Mouse (Mus musculus): Measurements from ENCODE around the gene Sorbs2.
A peak's percentile ranks its signal among the peaks of the same experiment; 100 is the strongest.

The Sorbs2 gene

GRCm38 (mm10) chr8:45761053-45761452 lies 253.5 kb downstream of the Sorbs2 start:
- no peak for DNase-seq

- DNase-seq: no peak
Measured at GRCm38 (mm10) chr8:45762982-45763689, 255.5 kb downstream of the Sorbs2 start.

- peak; percentile 29 for DNase-seq
Measured at GRCm38 (mm10) chr8:45763690-45764342, 256.2 kb downstream of the Sorbs2 start.

- DNase-seq: no peak
Measured at GRCm38 (mm10) chr8:45766138-45766537, 258.6 kb downstream of the Sorbs2 start.

- DNase-seq: no peak
Measured at GRCm38 (mm10) chr8:45774841-45775240, 267.3 kb downstream of the Sorbs2 start.

- DNase-seq: no peak
Measured at GRCm38 (mm10) chr8:45775481-45775880, 267.9 kb downstream of the Sorbs2 start.

GRCm38 (mm10) chr8:45776366-45776765 lies 268.8 kb downstream of the Sorbs2 start:
- DNase-seq: no peak

- peak; percentile 77 for DNase-seq
Measured at GRCm38 (mm10) chr8:45776977-45777376, 269.4 kb downstream of the Sorbs2 start.

GRCm38 (mm10) chr8:45780585-45780984 lies 273.0 kb downstream of the Sorbs2 start:
- DNase-seq: no peak

GRCm38 (mm10) chr8:45788610-45789009 lies 281.0 kb downstream of the Sorbs2 start:
- DNase-seq: no peak

- DNase-seq: no peak
Measured at GRCm38 (mm10) chr8:45794847-45795246, 287.3 kb downstream of the Sorbs2 start.

- peak; percentile 86 for DNase-seq
Measured at GRCm38 (mm10) chr8:45796331-45796740, 288.7 kb downstream of the Sorbs2 start.

GRCm38 (mm10) chr8:45799517-45799916 lies 291.9 kb downstream of the Sorbs2 start:
- DNase-seq: no peak

- DNase-seq: no peak
Measured at GRCm38 (mm10) chr8:45808597-45808996, 301.0 kb downstream of the Sorbs2 start.

- no peak for DNase-seq
Measured at GRCm38 (mm10) chr8:45816765-45817426, 309.3 kb downstream of the Sorbs2 start.

GRCm38 (mm10) chr8:45821650-45822049 lies 314.1 kb downstream of the Sorbs2 start:
- DNase-seq: no peak

GRCm38 (mm10) chr8:45829985-45830548 lies 322.5 kb downstream of the Sorbs2 start:
- no peak for DNase-seq

- no peak for DNase-seq
Measured at GRCm38 (mm10) chr8:45833896-45834295, 326.3 kb downstream of the Sorbs2 start.

- DNase-seq: no peak
Measured at GRCm38 (mm10) chr8:45843306-45843705, 335.7 kb downstream of the Sorbs2 start.

- peak; percentile 88 for DNase-seq
Measured at GRCm38 (mm10) chr8:45844097-45844885, 336.7 kb downstream of the Sorbs2 start.

GRCm38 (mm10) chr8:45844911-45845481 lies 337.4 kb downstream of the Sorbs2 start:
- no peak for DNase-seq

GRCm38 (mm10) chr8:45845906-45846305 lies 338.3 kb downstream of the Sorbs2 start:
- no peak for DNase-seq

Measured in layer of hippocampus, adult 9-11 months (tissue).